Mouse (Mus musculus) limb, embryonic 14.5 days (tissue): Measurements from ENCODE around the gene Scoc. TPM values are rescaled to one million over a fixed set of nuclear protein-coding genes. Genes with fewer than 3 reads are reported as not detected.
A peak's percentile ranks its signal among the peaks of the same experiment; 100 is the strongest.
"Not testable (repeated sequence)": the region's sequence is repeated elsewhere in the genome, so short reads cannot be mapped to it uniquely, and the experiment has no call there.

Experiments
- ATAC-seq: fragments of 200-750 bp; cut with Nextera tagmentation; 2 replicates; pipeline ENCODE4 v1.8.0; 2017; ENCODE audit warnings: low read depth, moderate number of reproducible peaks, moderate TSS enrichment; ENCODE audit not compliant: low FRiP score
- DNase-seq: peaks from one replicate; pipeline ENCODE4 v3.0.0-alpha.2; 2015; ENCODE audit warnings: low spot score
- H3K27ac ChIP-seq: fragments of 300-500 bp; sonication (generic); replicated peaks from 2 replicates; pipeline ENCODE4 v1.5.1; 2014; ENCODE audit warnings: low read depth, mild to moderate bottlenecking, low read length, moderate library complexity, mixed read lengths
- H3K27me3 ChIP-seq: fragments of 300-500 bp; sonication (generic); 2 replicates; pipeline ENCODE4 v1.6.1; 2014; ENCODE audit warnings: low read length, mixed read lengths; ENCODE audit not compliant: control insufficient read depth, insufficient read depth
- H3K36me3 ChIP-seq: fragments of 300-500 bp; sonication (generic); 2 replicates; pipeline ENCODE4 v1.6.1; 2014; ENCODE audit warnings: mild to moderate bottlenecking, low read length, moderate library complexity, mixed read lengths; ENCODE audit not compliant: control insufficient read depth, insufficient read depth
- H3K4me1 ChIP-seq: fragments of 300-500 bp; sonication (generic); 2 replicates; pipeline ENCODE4 v1.6.1; 2014; ENCODE audit warnings: antibody characterized with exemption, low read length, mixed read lengths; ENCODE audit not compliant: control insufficient read depth, insufficient read depth
- H3K4me2 ChIP-seq: fragments of 300-500 bp; sonication (generic); replicated peaks from 2 replicates; pipeline ENCODE4 v1.6.1; 2014; ENCODE audit warnings: low read depth, mild to moderate bottlenecking, low read length, moderate library complexity; ENCODE audit not compliant: severe bottlenecking
- H3K4me3 ChIP-seq: fragments of 300-500 bp; sonication (generic); replicated peaks from 2 replicates; pipeline ENCODE4 v1.5.1; 2014; ENCODE audit warnings: low read length
- H3K9ac ChIP-seq: fragments of 300-500 bp; sonication (generic); 2 replicates; pipeline ENCODE4 v1.6.1; 2014; ENCODE audit warnings: mild to moderate bottlenecking, low read depth, low read length, moderate library complexity; ENCODE audit not compliant: severe bottlenecking
- H3K9me3 ChIP-seq: fragments of 300-500 bp; sonication (generic); 2 replicates; pipeline ENCODE4 v1.6.1; 2016; ENCODE audit warnings: low read length; ENCODE audit not compliant: control insufficient read depth
- POLR2A ChIP-seq: fragments of 200-500 bp; IDR thresholded peaks from 2 replicates; pipeline ENCODE4 v1.8.0; 2012; ENCODE audit warnings: inconsistent platforms, mild to moderate bottlenecking, moderate library complexity, borderline replicate concordance; ENCODE audit not compliant: insufficient read depth, insufficient read length; ENCODE audit errors: extremely low read depth
- WGBS: fragments of 180-500 bp; shearing (Covaris S2); extraction: QIAGEN DNeasy Blood & Tissue Kit; methylation state at CpG from one replicate; pipeline ENCODE4 v1.1.7; 2014; 5-methylcytosine and 5-hydroxymethylcytosine counted together
- polyA plus RNA-seq, 2 experiments: library from polyadenylated mRNA; depleted of rRNA in 1 of 2; stranded (reverse) in 1 of 2; unstranded in 1 of 2; fragments of >200 nt; fragmentation: Nextera tagmentation in 1 of 2; extraction: Ambion mirVana in 1 of 2; gene quantifications; 2 replicates each; pipeline versions ENCODE4 v1.2.1 to v1.2.3; 2012 to 2014

Gene Scoc
- polyA plus RNA-seq, 2 experiments = 81.6 to 118 TPM

GRCm38 (mm10) chr8:83442243-83443051 lies 15.7 kb downstream of the Scoc start:
- peak overlapping the region; percentile 86 for H3K27ac ChIP-seq
- TF ChIP-seq POLR2A = peak; percentile 89; the same call in 1 of the 2 replicates
- H3K4me2 ChIP-seq = peak overlapping the region; percentile 68
- H3K9ac ChIP-seq = peak overlapping the region; percentile 94
- 1% methylated on average over 56 of the region's 64 CpGs for WGBS
- DNase-seq = peak; percentile 99
- H3K27me3 ChIP-seq = no peaks in the 10 kb centered on the region
- peak overlapping the region; percentile 90 for H3K4me3 ChIP-seq
- no peaks in the 10 kb centered on the region for H3K9me3 ChIP-seq
- ATAC-seq = peak; percentile 100
- peaks cover 7% of the 10 kb centered on the region; the same call in 1 of the 2 replicates for H3K36me3 ChIP-seq
- peaks cover 8% of the 10 kb centered on the region for H3K4me1 ChIP-seq

- H3K9ac ChIP-seq = peak overlapping the region; percentile 94
Measured at GRCm38 (mm10) chr8:83441656-83442242, 16.4 kb downstream of the Scoc start.

GRCm38 (mm10) chr8:83437077-83437476 lies 21.1 kb downstream of the Scoc start:
- Histone ChIP-seq H3K36me3 (peaks cover 27% of the 10 kb centered on the region), H3K27ac (no peak overlapping the region), H3K9ac (no peak overlapping the region), H3K4me1 (peaks cover 8% of the 10 kb centered on the region), H3K27me3 (no peaks in the 10 kb centered on the region), H3K4me3 (no peak overlapping the region), H3K9me3 (no peaks in the 10 kb centered on the region), H3K4me2 (no peak overlapping the region)
- WGBS = 67% methylated on average over 1 of the region's 1 CpGs
- TF ChIP-seq POLR2A = no peak
- no peak for DNase-seq
- ATAC-seq = no peak

More at GRCm38 (mm10) chr8:83441656-83442242, 16.4 kb downstream of the Scoc start:
- TF ChIP-seq POLR2A = no peak
- no peak for DNase-seq
- Histone ChIP-seq H3K27ac (peak overlapping the region; percentile 86), H3K9me3 (no peaks in the 10 kb centered on the region), H3K4me2 (peak overlapping the region; percentile 68), H3K4me1 (peaks cover 8% of the 10 kb centered on the region), H3K4me3 (peak overlapping the region; percentile 90), H3K36me3 (peaks cover 12% of the 10 kb centered on the region; the same call in 1 of the 2 replicates), H3K27me3 (no peaks in the 10 kb centered on the region)
- WGBS = 1% methylated on average over 29 of the region's 29 CpGs
- no peak for ATAC-seq

GRCm38 (mm10) chr8:83429071-83429524 lies 29.1 kb downstream of the Scoc start:
- Histone ChIP-seq H3K27me3 (no peaks in the 10 kb centered on the region), H3K4me2 (no peak overlapping the region), H3K4me3 (no peak overlapping the region), H3K9ac (no peak overlapping the region), H3K9me3 (no peaks in the 10 kb centered on the region), H3K36me3 (peaks cover 9% of the 10 kb centered on the region), H3K4me1 (no peaks in the 10 kb centered on the region), H3K27ac (no peak overlapping the region)
- ATAC-seq (no peak), DNase-seq (no peak)
- 46% methylated on average over 4 of the region's 4 CpGs for WGBS
- no peak for TF ChIP-seq POLR2A

GRCm38 (mm10) chr8:83428621-83429020 lies 29.6 kb downstream of the Scoc start:
- not testable (repeated sequence) for H3K27me3 ChIP-seq, H3K4me3 ChIP-seq, H3K4me1 ChIP-seq, H3K27ac ChIP-seq, ATAC-seq, H3K36me3 ChIP-seq, H3K4me2 ChIP-seq, DNase-seq, H3K9ac ChIP-seq, H3K9me3 ChIP-seq
- WGBS = 90% methylated on average over 3 of the region's 3 CpGs
